Mouse (Mus musculus): ENCODE data around the gene Nt5c2.

Nt5c2 gene

GRCm38 (mm10) chr19:46930026-46930425, 84.9 kb downstream of the Nt5c2 start:
- peak; percentile 62 for DNase-seq (ENCODE audit: low read depth, low spot score)

GRCm38 (mm10) chr19:46929044-46929587, 85.8 kb downstream of the Nt5c2 start:
- peak; percentile 96 for DNase-seq (ENCODE audit: low read depth, low spot score)

- no peak for DNase-seq (ENCODE audit: low read depth, low spot score)
Observed at GRCm38 (mm10) chr19:46928136-46928535, 86.8 kb downstream of the Nt5c2 start.

- DNase-seq (ENCODE audit: low read depth, low spot score): peak; percentile 34
Observed at GRCm38 (mm10) chr19:46926951-46927350, 88.0 kb downstream of the Nt5c2 start.

- DNase-seq (ENCODE audit: low read depth, low spot score): no peak
Observed at GRCm38 (mm10) chr19:46926357-46926756, 88.6 kb downstream of the Nt5c2 start.

GRCm38 (mm10) chr19:46920571-46920970, 94.4 kb downstream of the Nt5c2 start:
- no peak for DNase-seq (ENCODE audit: low read depth, low spot score)

GRCm38 (mm10) chr19:46915406-46916080, 99.4 kb downstream of the Nt5c2 start:
- DNase-seq (ENCODE audit: low read depth, low spot score): peak; percentile 25

GRCm38 (mm10) chr19:46913626-46914025, 101.3 kb downstream of the Nt5c2 start:
- no peak for DNase-seq (ENCODE audit: low read depth, low spot score)

- DNase-seq (ENCODE audit: low read depth, low spot score): no peak
Observed at GRCm38 (mm10) chr19:46911492-46911891, 103.5 kb downstream of the Nt5c2 start.

- DNase-seq (ENCODE audit: low read depth, low spot score): no peak
Observed at GRCm38 (mm10) chr19:46908977-46909376, 106.0 kb downstream of the Nt5c2 start.

GRCm38 (mm10) chr19:46908207-46908606, 106.7 kb downstream of the Nt5c2 start:
- DNase-seq (ENCODE audit: low read depth, low spot score): no peak

GRCm38 (mm10) chr19:46905971-46906370, 109.0 kb downstream of the Nt5c2 start:
- no peak for DNase-seq (ENCODE audit: low read depth, low spot score)

- DNase-seq (ENCODE audit: low read depth, low spot score): no peak
Observed at GRCm38 (mm10) chr19:46905383-46905782, 109.6 kb downstream of the Nt5c2 start.

- DNase-seq (ENCODE audit: low read depth, low spot score): no peak
Observed at GRCm38 (mm10) chr19:46904907-46905306, 110.0 kb downstream of the Nt5c2 start.

GRCm38 (mm10) chr19:46903379-46903778, 111.6 kb downstream of the Nt5c2 start:
- no peak for DNase-seq (ENCODE audit: low read depth, low spot score)

GRCm38 (mm10) chr19:46901323-46901722, 113.6 kb downstream of the Nt5c2 start:
- DNase-seq (ENCODE audit: low read depth, low spot score): peak; percentile 56

GRCm38 (mm10) chr19:46900786-46901185, 114.2 kb downstream of the Nt5c2 start:
- no peak for DNase-seq (ENCODE audit: low read depth, low spot score)

GRCm38 (mm10) chr19:46899871-46900270, 115.1 kb downstream of the Nt5c2 start:
- DNase-seq (ENCODE audit: low read depth, low spot score): peak; percentile 72

GRCm38 (mm10) chr19:46899306-46899705, 115.6 kb downstream of the Nt5c2 start:
- DNase-seq (ENCODE audit: low read depth, low spot score): no peak

GRCm38 (mm10) chr19:46898222-46898621, 116.7 kb downstream of the Nt5c2 start:
- no peak for DNase-seq (ENCODE audit: low read depth, low spot score)

- DNase-seq (ENCODE audit: low read depth, low spot score): no peak
Observed at GRCm38 (mm10) chr19:46897135-46897534, 117.8 kb downstream of the Nt5c2 start.

- DNase-seq (ENCODE audit: low read depth, low spot score): no peak
Observed at GRCm38 (mm10) chr19:46893484-46893883, 121.5 kb downstream of the Nt5c2 start.

- DNase-seq (ENCODE audit: low read depth, low spot score): peak; percentile 76
Observed at GRCm38 (mm10) chr19:46892856-46893255, 122.1 kb downstream of the Nt5c2 start.

Data from 3T3-L1 (cell line).